Mouse (Mus musculus) CD4-positive naive resting alpha-beta T cell, adult 76 days (primary cell): ENCODE measurements around the gene Zfyve16. TPM values are rescaled to one million over a fixed set of nuclear protein-coding genes. Genes with fewer than 3 reads are reported as not detected.

Experiments used
- total RNA-seq: library from RNA; stranded (reverse); gene quantifications from one replicate; pipeline ENCODE4 v1.2.4, GENCODE M21; 2023

Zfyve16 gene
- total RNA-seq = 21.1 TPM

GRCm38 (mm10) chr13:92530721-92531211 lies at the start of gene Zfyve16:
Gene Zfyve16 (minus strand): TSS chr13:92530868.

GRCm38 (mm10) chr13:92576072-92576471 lies 45.4 kb upstream of the Zfyve16 start, which contains the start of gene Spz1:
Gene Spz1 (minus strand): TSS chr13:92576172.

GRCm38 (mm10) chr13:92483852-92484463 lies 46.7 kb downstream of the Zfyve16 start, which contains the start of gene Fam151b:
Gene Fam151b (minus strand): TSS chr13:92484015.

Other genes starting within 250 kb of the Zfyve16 start
- not detected for gene Gm20379, start 224.9 kb downstream of the Zfyve16 start, total RNA-seq
- gene Dhfr, start 176.1 kb downstream of the Zfyve16 start, total RNA-seq = 2.5 TPM
- 50.5 TPM for gene Msh3, start 175.9 kb downstream of the Zfyve16 start, total RNA-seq
- gene Ankrd34b, start 105.0 kb downstream of the Zfyve16 start, total RNA-seq = not detected
- 3.3 TPM for gene Fam151b, start 46.9 kb downstream of the Zfyve16 start, total RNA-seq
- gene Spz1, start 45.3 kb upstream of the Zfyve16 start, total RNA-seq = not detected
- 15.8 TPM for gene Serinc5, start 80.2 kb upstream of the Zfyve16 start, total RNA-seq